Mouse (Mus musculus) G1E (cell line): ENCODE measurements around the gene Top3b.

Experiments
- CTCF ChIP-seq: IDR thresholded peaks from 2 replicates; pipeline ENCODE4 v1.5.1; 2012; ENCODE audit warnings: low read depth, low read length, inconsistent platforms, mixed read lengths
- GATA1 ChIP-seq: IDR thresholded peaks from 2 replicates; pipeline ENCODE4 v1.6.1; 2012; ENCODE audit warnings: borderline replicate concordance, low read length, inconsistent platforms, mixed read lengths
- TAL1 ChIP-seq: conservative IDR thresholded peaks from 2 replicates; pipeline ENCODE4 v1.6.1; 2012; ENCODE audit warnings: low read depth, low read length, inconsistent platforms, mixed read lengths

GRCm38 (mm10) chr16:16856731-16857476, 13.6 kb upstream of the Top3b start:
- no peak for TF ChIP-seq CTCF
- TF ChIP-seq GATA1, result no peak
- no peak for TF ChIP-seq TAL1
